Mouse (Mus musculus): ENCODE results near the gene Krt222. TPM values are rescaled to one million over a fixed set of nuclear protein-coding genes. Genes with fewer than 3 reads are reported as not detected.

The Krt222 gene
- 0.15 and 0.59 TPM in 2 replicates for polyA plus RNA-seq (2016; fragmentation: Nextera tagmentation; extraction: Ambion mirVana)

- Histone ChIP-seq H3K4me3 (peak within 1 kb of the TSS; percentile 41), H3K4me1 (replicated peaks) (peaks cover 8% of the 10 kb centered on the region), H3K27ac (peak within 1 kb of the TSS; percentile 35), H3K36me3 (no peaks in the 10 kb centered on the region), H3K27me3 (ENCODE audit: insufficient read depth, poor library complexity, severe bottlenecking) (no peaks in the 10 kb centered on the region), H3K9me3 (no peaks in the 10 kb centered on the region)
- DNase-seq (ENCODE audit: low spot score): peak; percentile 21
- 6% methylated on average over 17 of the region's 17 CpGs for WGBS
These were observed at the start of gene Krt222 for GRCm38 (mm10) chr11:99243820-99244374. Gene Krt222 (minus strand): TSS chr11:99244085.

- Histone ChIP-seq H3K9me3 (no peaks in the 10 kb centered on the region; the same call in 1 of the 2 replicates), H3K4me3 (no peak overlapping the region), H3K4me1 (replicated peaks) (no peaks in the 10 kb centered on the region), H3K36me3 (no peaks in the 10 kb centered on the region), H3K27ac (no peak overlapping the region), H3K27me3 (ENCODE audit: insufficient read depth, poor library complexity, severe bottlenecking) (no peaks in the 10 kb centered on the region)
- peak; percentile 35 for DNase-seq (ENCODE audit: low spot score)
- WGBS: 68% methylated on average over 5 of the region's 5 CpGs
These were observed 49.0 kb upstream of the Krt222 start for GRCm38 (mm10) chr11:99292846-99293245.

DNA sequence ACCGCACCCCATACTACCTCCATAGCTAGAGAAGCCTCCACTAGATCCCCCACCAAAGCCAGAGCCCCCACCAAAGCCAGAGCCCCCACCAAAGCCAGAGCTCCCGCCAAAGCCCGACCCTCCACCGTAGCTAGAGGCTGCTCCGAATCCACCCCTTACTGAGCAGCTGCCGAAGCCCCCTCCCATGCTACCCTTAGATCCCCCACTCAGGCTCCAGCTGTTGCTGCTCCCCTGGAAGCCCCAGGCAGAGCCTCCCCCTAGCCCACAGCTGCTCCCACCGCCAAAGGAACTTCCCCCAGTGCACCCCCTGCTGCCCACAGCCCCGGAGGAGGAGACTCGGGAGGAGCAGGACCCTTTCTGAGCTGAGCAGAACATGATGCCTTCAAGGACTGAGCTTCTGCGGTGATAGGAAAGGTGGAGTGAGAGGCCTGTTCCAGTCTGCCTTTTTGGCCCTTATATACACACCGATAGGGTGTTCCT lies 41.0 kb upstream of the Krt222 start, which contains the start of gene Krt24:
Gene Krt24 (minus strand): TSS at position 430 of the 480 bp plus-strand sequence.
- WGBS: 53% methylated on average over 11 of the region's 11 CpGs
- Histone ChIP-seq H3K4me3 (no peak within 1 kb of the TSS), H3K9me3 (no peaks in the 10 kb centered on the region), H3K4me1 (replicated peaks) (peaks cover 12% of the 10 kb centered on the region), H3K27me3 (ENCODE audit: insufficient read depth, poor library complexity, severe bottlenecking) (no peaks in the 10 kb centered on the region), H3K36me3 (no peaks in the 10 kb centered on the region), H3K27ac (no peak within 1 kb of the TSS)
- DNase-seq (ENCODE audit: low spot score): no peak

DNA sequence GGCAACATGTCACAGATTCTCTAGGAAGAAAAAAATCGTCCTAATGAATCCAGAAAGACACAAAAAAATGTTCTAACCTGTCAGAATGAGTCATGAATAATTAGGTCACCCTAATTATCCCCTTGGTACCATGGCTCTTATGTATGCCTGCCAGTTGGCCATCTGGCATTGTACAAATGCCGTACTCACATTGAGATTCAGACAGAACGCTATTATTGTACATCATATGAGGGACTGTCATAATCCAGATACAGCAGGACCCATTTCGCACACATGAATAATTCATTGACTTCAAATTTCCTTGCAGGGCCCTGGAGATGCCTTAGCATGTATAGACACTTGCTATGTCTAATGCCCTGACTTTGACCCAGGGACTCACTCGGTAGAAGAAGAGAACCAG lies 40.1 kb upstream of the Krt222 start:
- Histone ChIP-seq H3K27me3 (ENCODE audit: insufficient read depth, poor library complexity, severe bottlenecking) (no peaks in the 10 kb centered on the region), H3K4me1 (replicated peaks) (peaks cover 12% of the 10 kb centered on the region), H3K27ac (no peak overlapping the region), H3K4me3 (no peak overlapping the region), H3K36me3 (no peaks in the 10 kb centered on the region), H3K9me3 (no peaks in the 10 kb centered on the region)
- DNase-seq (ENCODE audit: low spot score): no peak
- 77% methylated on average over 5 of the region's 5 CpGs for WGBS

GRCm38 (mm10) chr11:99283334-99283733 lies 39.4 kb upstream of the Krt222 start:
- H3K27me3 ChIP-seq (ENCODE audit: insufficient read depth, poor library complexity, severe bottlenecking): no peaks in the 10 kb centered on the region
- no peaks in the 10 kb centered on the region for H3K36me3 ChIP-seq
- DNase-seq (ENCODE audit: low spot score): no peak
- WGBS: 63% methylated on average over 4 of the region's 4 CpGs
- no peak overlapping the region for H3K4me3 ChIP-seq
- H3K27ac ChIP-seq: no peak overlapping the region
- peaks cover 12% of the 10 kb centered on the region for H3K4me1 ChIP-seq (replicated peaks)
- H3K9me3 ChIP-seq: no peaks in the 10 kb centered on the region

GRCm38 (mm10) chr11:99281116-99281515 lies 37.2 kb upstream of the Krt222 start:
- Histone ChIP-seq H3K4me3 (no peak overlapping the region), H3K4me1 (replicated peaks) (peaks cover 12% of the 10 kb centered on the region), H3K27ac (no peak overlapping the region), H3K36me3 (no peaks in the 10 kb centered on the region), H3K9me3 (no peaks in the 10 kb centered on the region), H3K27me3 (ENCODE audit: insufficient read depth, poor library complexity, severe bottlenecking) (no peaks in the 10 kb centered on the region)
- WGBS: 84% methylated on average over 9 of the region's 9 CpGs
- no peak for DNase-seq (ENCODE audit: low spot score)

GRCm38 (mm10) chr11:99279986-99280385 lies 36.1 kb upstream of the Krt222 start:
- H3K27ac ChIP-seq: no peak overlapping the region
- H3K4me1 ChIP-seq (replicated peaks): peaks cover 12% of the 10 kb centered on the region
- H3K36me3 ChIP-seq: no peaks in the 10 kb centered on the region
- H3K4me3 ChIP-seq: no peak overlapping the region
- no peak for DNase-seq (ENCODE audit: low spot score)
- H3K27me3 ChIP-seq (ENCODE audit: insufficient read depth, poor library complexity, severe bottlenecking): no peaks in the 10 kb centered on the region
- H3K9me3 ChIP-seq: no peaks in the 10 kb centered on the region
- WGBS: 76% methylated on average over 5 of the region's 5 CpGs

DNA sequence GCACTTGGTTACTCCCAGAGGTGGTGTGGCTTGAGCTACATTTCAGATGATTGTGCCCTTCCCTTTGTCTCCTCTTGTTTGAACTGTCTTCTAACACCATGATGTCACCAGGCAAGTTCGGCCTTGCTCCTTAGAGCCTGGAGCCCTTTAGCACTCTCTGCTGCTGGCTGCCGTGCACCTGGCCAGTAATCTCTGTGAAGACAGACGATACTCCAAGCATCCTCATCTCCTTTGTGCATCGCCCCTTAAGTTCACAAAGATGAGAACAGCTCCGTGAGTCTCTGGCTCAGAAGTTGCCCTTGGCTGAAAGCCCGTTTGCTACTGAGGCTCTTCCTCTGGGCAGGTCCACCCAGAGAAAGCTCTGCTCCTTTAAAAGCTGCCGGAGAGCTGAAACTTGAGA lies 32.9 kb upstream of the Krt222 start:
- WGBS: 74% methylated on average over 7 of the region's 7 CpGs
- Histone ChIP-seq H3K4me1 (replicated peaks) (0 out of 2 replicates have a peak, but pooled peaks cover 4% of the 10 kb centered on the region), H3K4me3 (no peak overlapping the region), H3K27ac (no peak overlapping the region), H3K36me3 (no peaks in the 10 kb centered on the region), H3K27me3 (ENCODE audit: insufficient read depth, poor library complexity, severe bottlenecking) (no peaks in the 10 kb centered on the region), H3K9me3 (no peaks in the 10 kb centered on the region)
- no peak for DNase-seq (ENCODE audit: low spot score)

GRCm38 (mm10) chr11:99275624-99276023 lies 31.7 kb upstream of the Krt222 start:
- Histone ChIP-seq H3K36me3 (no peaks in the 10 kb centered on the region), H3K27me3 (ENCODE audit: insufficient read depth, poor library complexity, severe bottlenecking) (no peaks in the 10 kb centered on the region), H3K4me1 (replicated peaks) (no peaks in the 10 kb centered on the region), H3K4me3 (no peak overlapping the region), H3K9me3 (no peaks in the 10 kb centered on the region), H3K27ac (no peak overlapping the region)
- no peak for DNase-seq (ENCODE audit: low spot score)
- 84% methylated on average over 6 of the region's 6 CpGs for WGBS

DNA sequence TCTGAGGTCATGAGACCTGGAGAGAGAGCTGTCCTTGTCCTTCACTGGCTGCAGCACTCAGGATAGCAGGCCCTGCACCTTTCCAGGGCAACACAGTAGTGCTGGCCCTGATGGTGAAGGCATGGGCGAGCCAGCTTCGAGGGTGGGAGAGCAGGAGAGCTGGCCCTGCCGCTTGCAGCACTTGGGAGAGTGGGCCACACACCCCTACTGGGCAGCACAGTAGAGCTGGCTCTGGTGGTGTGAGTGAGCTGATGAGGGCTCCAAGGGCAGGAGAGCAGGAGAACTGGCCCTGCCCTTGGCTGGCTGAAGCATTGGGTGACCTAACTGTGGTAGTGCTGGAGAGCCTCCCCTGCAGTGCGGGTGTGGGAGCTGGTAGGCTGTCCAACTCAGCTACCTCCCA lies 28.8 kb upstream of the Krt222 start:
- Histone ChIP-seq H3K4me3 (no peak overlapping the region), H3K36me3 (no peaks in the 10 kb centered on the region), H3K27me3 (ENCODE audit: insufficient read depth, poor library complexity, severe bottlenecking) (no peaks in the 10 kb centered on the region), H3K27ac (no peak overlapping the region), H3K9me3 (no peaks in the 10 kb centered on the region), H3K4me1 (replicated peaks) (no peaks in the 10 kb centered on the region)
- DNase-seq (ENCODE audit: low spot score): no peak
- WGBS: 79% methylated on average over 4 of the region's 4 CpGs

DNA sequence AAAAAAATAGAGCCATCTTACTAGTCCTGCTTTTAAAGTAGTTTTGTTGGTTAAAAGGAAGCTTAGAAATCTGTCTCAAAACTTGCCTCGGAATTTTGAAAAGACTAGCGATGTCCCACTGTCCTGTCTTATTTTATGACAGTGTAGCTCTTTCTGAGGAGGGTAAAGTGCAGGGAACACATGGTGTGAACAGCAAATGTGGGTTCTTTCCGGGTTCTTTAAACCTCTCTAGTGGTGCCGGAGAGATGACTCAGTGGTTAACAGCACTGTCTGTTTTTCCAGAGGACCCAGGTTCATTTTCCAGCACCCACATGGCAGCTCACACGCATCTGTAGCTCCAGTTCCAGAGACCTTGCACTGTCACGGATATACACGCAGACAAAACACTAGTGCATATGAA lies 25.3 kb upstream of the Krt222 start:
- no peak for DNase-seq (ENCODE audit: low spot score)
- WGBS: 79% methylated on average over 7 of the region's 7 CpGs
- Histone ChIP-seq H3K9me3 (no peaks in the 10 kb centered on the region), H3K4me3 (no peak overlapping the region), H3K27me3 (ENCODE audit: insufficient read depth, poor library complexity, severe bottlenecking) (no peaks in the 10 kb centered on the region), H3K36me3 (no peaks in the 10 kb centered on the region), H3K4me1 (replicated peaks) (peaks cover 7% of the 10 kb centered on the region; the same call in 1 of the 2 replicates), H3K27ac (no peak overlapping the region)

DNA sequence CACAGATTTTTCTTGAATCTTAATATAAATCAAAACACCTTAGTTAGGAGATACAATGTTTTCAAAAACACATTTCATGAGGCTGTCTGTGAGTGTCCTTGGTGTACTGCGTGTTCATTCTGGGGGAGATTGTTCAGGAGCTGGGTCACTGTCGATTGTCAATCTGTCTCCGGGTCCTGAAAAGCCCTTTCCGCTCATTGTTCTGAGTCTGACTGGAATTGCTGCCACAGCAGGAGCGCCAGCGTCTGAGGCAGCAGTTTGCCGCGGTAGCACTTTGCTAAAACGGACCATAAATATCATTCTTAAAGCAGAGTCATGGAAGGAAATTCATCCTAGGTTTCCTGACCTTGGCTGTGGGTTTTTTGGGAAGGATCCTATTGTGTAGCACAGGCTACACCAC lies 21.9 kb upstream of the Krt222 start:
- no peaks in the 10 kb centered on the region for H3K9me3 ChIP-seq
- peaks cover 7% of the 10 kb centered on the region; the same call in 1 of the 2 replicates for H3K4me1 ChIP-seq (replicated peaks)
- DNase-seq (ENCODE audit: low spot score): no peak
- WGBS: 26% methylated on average over 9 of the region's 9 CpGs
- H3K27ac ChIP-seq: no peak overlapping the region
- H3K27me3 ChIP-seq (ENCODE audit: insufficient read depth, poor library complexity, severe bottlenecking): no peaks in the 10 kb centered on the region; the same call in 1 of the 2 replicates
- no peaks in the 10 kb centered on the region for H3K36me3 ChIP-seq
- H3K4me3 ChIP-seq: no peak overlapping the region

DNA sequence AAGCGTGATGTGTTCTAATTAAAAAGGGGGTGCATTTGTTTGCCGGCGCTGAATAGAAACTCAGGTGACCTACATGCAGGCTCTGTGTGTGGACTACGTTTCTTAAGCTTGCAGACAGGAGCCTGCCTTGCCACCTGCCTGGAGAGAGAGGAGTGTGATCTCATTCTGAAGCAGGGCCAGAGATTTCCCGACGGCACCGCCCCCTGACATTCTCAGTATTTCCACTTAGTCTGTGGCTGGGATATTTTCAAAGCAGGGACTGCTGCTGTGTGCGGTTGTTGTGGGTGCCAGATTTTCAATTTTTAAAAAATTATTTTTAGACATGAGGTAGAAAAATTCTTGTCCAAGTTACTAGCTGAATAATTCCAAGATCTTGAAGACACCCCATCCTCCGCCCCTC lies 21.3 kb upstream of the Krt222 start:
- no peak for DNase-seq (ENCODE audit: low spot score)
- H3K4me1 ChIP-seq (replicated peaks): peaks cover 7% of the 10 kb centered on the region; the same call in 1 of the 2 replicates
- no peak overlapping the region for H3K4me3 ChIP-seq
- H3K27ac ChIP-seq: no peak overlapping the region
- 76% methylated on average over 9 of the region's 9 CpGs for WGBS
- H3K9me3 ChIP-seq: no peaks in the 10 kb centered on the region
- no peaks in the 10 kb centered on the region; the same call in 1 of the 2 replicates for H3K27me3 ChIP-seq (ENCODE audit: insufficient read depth, poor library complexity, severe bottlenecking)
- H3K36me3 ChIP-seq: no peaks in the 10 kb centered on the region
